Mouse (Mus musculus): ENCODE data around the gene Pde4c.

GRCm38 (mm10) chr8:70760775-70761406 lies 37.4 kb downstream of the Pde4c start, which contains the start of gene Mpv17l2:
- TF ChIP-seq JUND (conservative IDR thresholded peaks at IDR 0.05; ENCODE audit: low read depth, low read length) (no peak), EP300 (IDR thresholded peaks at IDR 0.05; ENCODE audit: low read length) (no peak), ZC3H11A (IDR thresholded peaks at IDR 0.05; ENCODE audit: low read depth, low read length) (no peak), TCF12 (IDR thresholded peaks at IDR 0.05; ENCODE audit: low read depth, low read length) (peak; percentile 61; the same call in 1 of the 2 replicates), POLR2AphosphoS2 (IDR thresholded peaks at IDR 0.05; ENCODE audit: low read depth, low read length) (no peak), UBTF (IDR thresholded peaks at IDR 0.05; ENCODE audit: low read depth, low read length) (no peak), CTCF (conservative IDR thresholded peaks at IDR 0.05 in 1 of 2, IDR thresholded peaks at IDR 0.05 in 1 of 2; ENCODE audit: low read depth in 2 of 2, low read length in 2 of 2) (no peak), SIN3A (IDR thresholded peaks at IDR 0.05; ENCODE audit: low read length) (peak; percentile 81), POLR2A (IDR thresholded peaks at IDR 0.05; ENCODE audit: low read depth, low read length) (peak; percentile 60; the same call in 1 of the 2 replicates), MAFK (IDR thresholded peaks at IDR 0.05; ENCODE audit: insufficient replicate concordance, low read length) (no peak), ZKSCAN1 (IDR thresholded peaks at IDR 0.05; ENCODE audit: borderline replicate concordance, low read depth, low read length) (no peak), JUN (IDR thresholded peaks at IDR 0.05; ENCODE audit: insufficient read depth, low read depth, low read length) (no peak), ETS1 (conservative IDR thresholded peaks at IDR 0.05; ENCODE audit: low read depth, low read length) (no peak), SMC3 (IDR thresholded peaks at IDR 0.05; ENCODE audit: low read depth, low read length) (no peak)

Measured in CH12.LX (cell line).